Mouse (Mus musculus) lung, embryonic 16.5 days (tissue): ENCODE results near the gene Olfr53. TPM values are rescaled to one million over a fixed set of nuclear protein-coding genes. Genes with fewer than 3 reads are reported as not detected.

Experiments
- polyA plus RNA-seq: library from polyadenylated mRNA; unstranded; fragments of >200 nt; fragmentation: Nextera tagmentation; extraction: Ambion mirVana; gene quantifications from 2 replicates; pipeline ENCODE4 v1.2.1, GENCODE M21; 2015

Olfr53 gene
- polyA plus RNA-seq, 1 experiment from 2014 or later, result not detected

Other genes starting within 250 kb of the Olfr53 start
- gene Olfr531, start 243.5 kb upstream of the Olfr53 start, polyA plus RNA-seq, result not detected in 2 replicates
- not detected in 2 replicates for gene Olfr532, start 224.8 kb upstream of the Olfr53 start, polyA plus RNA-seq
- gene Olfr533, start 183.1 kb upstream of the Olfr53 start, polyA plus RNA-seq, result not detected in 2 replicates
- gene Olfr535, start 162.2 kb upstream of the Olfr53 start, polyA plus RNA-seq, result not detected in 2 replicates
- not detected in 2 replicates for gene Olfr536, start 139.1 kb upstream of the Olfr53 start, polyA plus RNA-seq
- not detected in 2 replicates for gene Olfr538, start 78.6 kb upstream of the Olfr53 start, polyA plus RNA-seq
- not detected in 2 replicates for gene Olfr46, start 45.2 kb upstream of the Olfr53 start, polyA plus RNA-seq
- gene Olfr61, start 17.5 kb upstream of the Olfr53 start, polyA plus RNA-seq, result not detected in 2 replicates
- gene Olfr539, start 13.5 kb downstream of the Olfr53 start, polyA plus RNA-seq, result not detected in 2 replicates
- not detected in 2 replicates for gene Olfr45, start 35.5 kb downstream of the Olfr53 start, polyA plus RNA-seq
- not detected in 2 replicates for gene Olfr541, start 50.8 kb downstream of the Olfr53 start, polyA plus RNA-seq
- 0.43 and 0.63 TPM in 2 replicates for gene Cyp2e1, start 117.3 kb downstream of the Olfr53 start, polyA plus RNA-seq
- 0.24 and 0.40 TPM in 2 replicates for gene Syce1, start 141.4 kb downstream of the Olfr53 start, polyA plus RNA-seq
- 0.38 and 0.74 TPM in 2 replicates for gene Zfp941, start 175.7 kb downstream of the Olfr53 start, polyA plus RNA-seq
- 5.5 and 9.7 TPM in 2 replicates for gene Urah, start 188.6 kb downstream of the Olfr53 start, polyA plus RNA-seq
- gene Scgb1c1, start 199.1 kb downstream of the Olfr53 start, polyA plus RNA-seq, result 0.39 TPM in 1 of 2 replicates, not detected in the other
- not detected in 2 replicates for gene Odf3, start 201.4 kb downstream of the Olfr53 start, polyA plus RNA-seq
- gene Gm45785, start 209.9 kb downstream of the Olfr53 start, polyA plus RNA-seq, result not detected in 2 replicates
- 59.0 and 64.3 TPM in 2 replicates for gene Ric8a, start 210.5 kb downstream of the Olfr53 start, polyA plus RNA-seq
- gene Bet1l, start 211.1 kb downstream of the Olfr53 start, polyA plus RNA-seq, result 40.3 and 44.2 TPM in 2 replicates
- 211 and 213 TPM in 2 replicates for gene Psmd13, start 235.5 kb downstream of the Olfr53 start, polyA plus RNA-seq
- 23.5 and 25.4 TPM in 2 replicates for gene Sirt3, start 235.9 kb downstream of the Olfr53 start, polyA plus RNA-seq